Mouse (Mus musculus): Measurements from ENCODE around the gene Mmaa.

DNA sequence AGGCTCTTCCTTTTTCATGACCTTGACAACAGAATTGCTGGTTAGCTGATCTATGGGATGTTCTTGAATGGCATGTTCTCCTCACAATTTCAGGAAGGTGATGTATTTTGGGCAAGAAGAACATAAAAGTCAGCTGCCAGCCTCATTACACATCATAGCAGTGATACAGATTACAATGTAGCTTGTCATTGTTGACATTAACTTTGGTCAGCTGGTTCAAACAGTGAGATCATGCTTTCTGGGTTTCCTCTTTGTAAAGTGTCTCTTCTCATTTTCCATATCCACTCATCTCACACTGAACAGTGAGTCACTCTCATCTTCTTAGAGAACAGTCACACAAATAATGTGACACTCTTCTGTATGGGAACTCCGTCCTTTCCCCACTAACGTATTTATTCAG is 51.3 kb downstream of the Mmaa start:
- TF ChIP-seq CTCF (conservative IDR thresholded peaks at IDR 0.05; ENCODE audit: low read length) (no peak), NANOG (IDR thresholded peaks at IDR 0.05; ENCODE audit: borderline replicate concordance, low read length) (no peak)
